Mouse (Mus musculus): Measurements from ENCODE around the gene Necab2.

Necab2 gene

GRCm38 (mm10) chr8:119446211-119446989 lies at the start of gene Necab2:
Necab2 (plus strand) TSS chr8:119446719.
- DNase-seq (ENCODE audit: low read depth, low spot score) = peak; percentile 91

- no peak for DNase-seq (ENCODE audit: low read depth, low spot score)
These were observed 48.0 kb upstream of the Necab2 start for GRCm38 (mm10) chr8:119398558-119398957.

DNA sequence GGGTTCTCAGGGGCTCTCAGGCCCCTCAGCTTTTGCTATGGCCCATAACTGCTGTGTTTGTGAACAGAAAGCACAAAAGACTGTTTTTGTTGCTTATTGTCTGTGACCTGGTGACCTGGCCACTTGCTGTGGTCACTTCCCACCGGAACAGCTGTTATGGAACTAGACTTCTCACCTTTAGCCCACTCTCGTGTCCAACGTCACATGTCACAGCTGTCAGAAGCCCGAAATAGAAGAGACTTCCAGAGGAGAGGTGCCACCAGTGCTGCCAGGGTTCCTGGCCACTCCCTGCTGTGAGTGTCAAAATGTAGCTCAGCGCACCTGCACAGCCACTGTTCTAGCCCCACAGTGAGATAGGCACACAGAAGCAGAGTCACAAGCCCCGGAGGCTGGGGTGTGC lies 47.3 kb upstream of the Necab2 start:
- DNase-seq (ENCODE audit: low read depth, low spot score) = no peak

GRCm38 (mm10) chr8:119400122-119400671 lies 46.3 kb upstream of the Necab2 start:
- DNase-seq (ENCODE audit: low read depth, low spot score) = no peak

DNA sequence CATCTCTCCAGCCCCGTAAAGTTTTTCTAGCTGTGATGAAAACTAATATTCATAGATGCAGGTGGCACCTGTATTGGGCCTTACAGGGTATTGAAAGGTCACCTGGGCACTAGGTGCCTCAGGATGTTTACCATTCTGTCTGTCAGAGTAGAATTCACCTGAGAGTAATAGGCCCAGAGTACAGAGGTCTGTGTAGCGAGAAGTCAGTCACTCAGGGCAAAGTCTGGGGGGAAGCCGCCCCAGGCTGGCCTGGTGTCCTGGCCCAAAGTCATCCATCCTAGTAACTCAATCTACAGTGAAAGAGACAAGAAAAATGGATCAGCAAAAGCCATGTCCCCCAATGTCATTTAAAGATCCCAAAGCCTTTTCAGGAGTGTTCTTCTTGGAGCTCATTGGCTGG lies 45.6 kb upstream of the Necab2 start:
- no peak for DNase-seq (ENCODE audit: low read depth, low spot score)

DNA sequence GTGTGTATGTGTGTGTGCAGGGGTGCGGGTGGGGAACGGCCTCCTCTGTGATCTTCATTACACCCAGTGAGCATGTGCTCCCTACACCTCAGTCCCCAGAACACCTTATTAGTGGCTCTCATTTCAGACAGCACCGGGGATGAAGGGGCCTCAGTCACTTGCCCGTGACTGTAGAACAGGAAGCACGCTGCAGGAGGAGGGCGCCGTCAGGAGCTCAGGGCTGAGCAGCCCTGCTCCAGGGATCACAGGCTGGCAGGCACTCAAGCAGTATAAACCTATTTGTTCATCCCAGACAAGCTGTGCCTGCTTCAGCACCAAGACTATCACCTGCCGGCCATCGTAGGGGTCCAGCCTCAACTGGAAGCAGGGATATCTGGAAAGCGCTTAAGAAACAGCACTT lies 42.6 kb upstream of the Necab2 start:
- DNase-seq (ENCODE audit: low read depth, low spot score) = no peak

DNA sequence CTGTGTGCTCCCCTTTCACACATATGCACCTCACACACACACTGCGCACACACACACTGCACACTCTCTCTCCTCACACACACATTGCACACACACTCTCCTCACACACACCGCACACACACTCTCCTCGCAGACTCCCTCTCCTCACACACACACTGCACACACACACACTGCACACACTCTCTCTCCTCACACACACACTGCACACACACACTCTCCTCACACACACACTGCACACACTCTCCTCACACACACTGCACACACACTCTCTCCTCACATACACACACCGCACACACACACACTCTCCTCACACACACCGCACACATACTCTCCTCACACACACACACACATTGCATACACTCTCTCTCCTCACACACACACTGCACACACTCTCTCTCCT lies 41.9 kb upstream of the Necab2 start:
- no peak for DNase-seq (ENCODE audit: low read depth, low spot score)

DNA sequence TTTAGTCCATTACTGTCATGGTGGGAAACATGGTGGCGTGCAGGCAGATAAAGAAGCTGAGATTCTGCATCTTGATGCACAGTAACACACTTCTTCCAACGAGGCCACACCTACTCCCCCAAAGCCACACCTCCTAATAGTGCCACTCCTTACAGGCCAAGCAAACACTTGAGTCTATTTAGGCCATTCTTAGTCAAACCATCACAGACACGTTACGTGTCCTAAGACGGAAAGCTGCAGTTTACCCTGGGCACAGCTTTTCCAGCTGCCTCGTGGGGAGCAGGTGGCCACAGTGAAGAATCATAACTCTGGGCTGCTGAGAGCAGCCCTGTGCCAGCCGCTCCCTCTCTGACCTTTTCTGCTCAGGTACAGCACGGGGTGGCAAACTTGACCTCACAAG lies 38.2 kb upstream of the Necab2 start:
- DNase-seq (ENCODE audit: low read depth, low spot score) = no peak

GRCm38 (mm10) chr8:119412037-119412734 lies 34.3 kb upstream of the Necab2 start:
- peak; percentile 54 for DNase-seq (ENCODE audit: low read depth, low spot score)

DNA sequence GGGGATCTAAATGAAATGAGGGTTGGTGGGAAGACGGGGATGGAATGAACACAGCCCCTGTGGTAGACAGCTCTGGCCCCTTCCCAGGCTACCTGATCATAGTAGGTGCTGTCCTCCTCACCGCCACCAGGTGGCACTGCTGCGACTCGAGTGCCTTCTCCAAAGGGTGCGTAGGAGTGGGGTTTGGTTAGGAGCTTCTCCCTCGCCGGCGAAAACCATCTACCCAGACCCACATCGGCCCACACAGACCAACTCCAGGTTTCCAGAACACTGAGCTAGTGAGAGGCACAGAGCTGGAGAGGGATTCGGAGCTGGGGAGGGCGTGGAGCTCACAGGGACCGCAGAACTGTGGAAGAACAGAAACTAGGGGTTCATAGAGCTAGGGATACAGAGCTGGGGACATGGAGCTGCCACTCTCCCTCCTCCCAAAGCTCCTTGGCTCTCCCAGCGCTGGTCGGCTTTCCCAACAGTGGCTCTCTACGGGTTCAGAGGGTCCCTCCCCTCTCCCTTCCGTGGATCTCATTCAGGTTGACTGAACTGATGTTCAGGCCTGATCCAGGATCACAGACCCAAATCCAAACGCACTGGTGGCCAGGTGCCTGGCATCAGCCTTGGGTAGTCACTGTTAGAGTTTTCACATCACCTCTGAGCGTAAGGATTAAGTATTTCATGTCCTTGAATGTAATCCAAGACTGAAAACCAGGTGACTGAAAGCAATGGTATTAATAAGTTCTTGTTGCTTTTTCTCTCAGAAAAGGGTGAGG lies 33.6 kb upstream of the Necab2 start:
- DNase-seq (ENCODE audit: low read depth, low spot score) = peak; percentile 89

- DNase-seq (ENCODE audit: low read depth, low spot score) = no peak
These were observed 32.9 kb upstream of the Necab2 start for GRCm38 (mm10) chr8:119413605-119414004.

GRCm38 (mm10) chr8:119420318-119420717 lies 26.2 kb upstream of the Necab2 start:
- DNase-seq (ENCODE audit: low read depth, low spot score) = no peak

GRCm38 (mm10) chr8:119421603-119422122 lies 24.9 kb upstream of the Necab2 start:
- no peak for DNase-seq (ENCODE audit: low read depth, low spot score)

GRCm38 (mm10) chr8:119422123-119422711 lies 24.3 kb upstream of the Necab2 start:
- no peak for DNase-seq (ENCODE audit: low read depth, low spot score)

DNA sequence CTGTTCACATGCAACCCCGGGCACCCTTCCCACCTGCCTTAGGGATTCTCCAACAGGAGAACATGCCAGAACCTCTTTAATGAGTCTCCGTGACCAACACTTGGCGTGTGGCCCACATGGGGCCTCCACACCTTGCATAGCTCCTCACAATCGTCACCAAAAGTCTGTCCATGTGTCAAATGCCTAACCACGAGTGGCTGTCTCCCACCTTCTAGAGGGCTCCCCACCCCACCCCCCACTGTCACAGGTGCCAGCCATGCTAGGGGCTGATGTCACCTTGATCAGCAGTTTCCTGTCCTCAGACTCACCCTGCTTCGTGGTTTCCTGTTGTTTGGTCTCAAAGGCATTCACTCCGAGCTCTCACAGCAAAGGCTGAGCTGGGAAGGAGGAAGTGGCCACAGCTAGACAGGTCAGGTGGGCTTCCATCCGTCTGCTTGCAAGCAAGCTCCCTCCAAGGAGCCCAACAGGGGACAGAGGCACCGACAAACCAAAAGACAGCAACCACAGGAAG lies 22.8 kb upstream of the Necab2 start:
- peak; percentile 41 for DNase-seq (ENCODE audit: low read depth, low spot score)

DNA sequence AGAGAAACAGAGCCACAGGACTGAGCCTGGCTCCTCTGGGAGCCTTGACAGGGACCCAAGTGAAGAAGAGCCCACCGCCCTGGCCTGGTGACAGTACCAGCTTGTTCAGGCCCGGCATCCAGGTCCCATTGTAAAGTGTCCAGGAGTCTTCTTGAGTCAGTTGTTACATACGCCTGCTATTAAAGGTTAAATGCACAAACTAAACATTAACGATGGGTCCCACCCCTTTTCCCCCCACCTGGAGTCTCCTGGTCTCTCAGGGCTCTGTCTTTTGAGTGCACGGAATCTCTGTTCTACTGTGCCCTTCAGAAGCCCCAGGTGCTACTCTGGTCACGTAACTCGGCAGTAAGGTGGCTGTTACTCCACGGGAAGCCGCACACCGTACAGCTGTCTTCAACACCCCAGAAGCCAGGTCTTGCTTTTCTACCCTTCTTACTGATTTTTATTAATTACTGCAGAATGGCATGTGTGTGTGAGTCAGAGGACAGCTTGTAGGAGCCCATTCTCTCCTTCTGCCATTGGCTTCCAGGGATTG lies 22.3 kb upstream of the Necab2 start:
- DNase-seq (ENCODE audit: low read depth, low spot score) = no peak

GRCm38 (mm10) chr8:119424740-119425139 lies 21.8 kb upstream of the Necab2 start:
- DNase-seq (ENCODE audit: low read depth, low spot score) = no peak

- DNase-seq (ENCODE audit: low read depth, low spot score) = no peak
These were observed 21.0 kb upstream of the Necab2 start for GRCm38 (mm10) chr8:119425533-119425932.

DNA sequence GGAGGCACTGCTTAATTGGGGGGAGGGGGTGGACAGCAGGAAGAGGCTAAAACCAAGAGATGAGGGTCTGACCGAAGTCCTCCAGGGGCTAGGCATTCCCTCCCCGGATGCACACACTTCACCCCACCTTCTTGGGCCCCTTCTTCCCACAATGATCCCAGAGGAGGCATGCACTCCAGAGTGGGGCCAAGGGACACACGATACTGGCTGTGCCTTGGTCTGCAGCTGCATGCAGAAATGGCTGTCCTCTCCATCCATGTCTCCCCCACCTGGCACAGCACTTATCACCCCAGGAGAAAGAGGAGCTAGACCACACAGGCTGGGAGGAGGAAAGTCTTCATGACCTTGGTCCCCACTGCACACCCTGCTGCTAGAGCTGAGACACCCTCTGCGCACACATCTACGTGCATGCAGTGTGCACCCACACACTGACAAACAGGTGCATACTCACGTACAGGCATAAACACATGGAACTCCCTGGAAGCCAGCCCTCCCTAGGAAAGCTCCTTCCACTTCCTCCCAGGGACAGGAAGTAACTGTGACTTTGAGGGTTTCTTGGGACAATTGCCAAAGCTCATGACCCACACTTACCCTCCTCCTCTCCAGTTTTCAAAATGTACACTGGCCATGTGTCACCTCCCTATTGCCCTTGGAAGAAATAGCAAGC lies 20.3 kb upstream of the Necab2 start:
- DNase-seq (ENCODE audit: low read depth, low spot score) = no peak

GRCm38 (mm10) chr8:119427634-119428349 lies 18.7 kb upstream of the Necab2 start:
- DNase-seq (ENCODE audit: low read depth, low spot score) = no peak

Measured in ES-CJ7 (cell line).